Mouse (Mus musculus) neural tube, embryonic 13.5 days (tissue): Measurements from ENCODE around the gene Dlx4. TPM values are rescaled to one million over a fixed set of nuclear protein-coding genes. Genes with fewer than 3 reads are reported as not detected.

Experiments used
- ATAC-seq: fragments of 200-750 bp; cut with Nextera tagmentation; 2 replicates; pipeline ENCODE4 v1.8.0; 2017; ENCODE audit warnings: low read depth, mild to moderate bottlenecking, moderate TSS enrichment, moderate library complexity
- H3K27ac ChIP-seq: fragments of 300-500 bp; sonication (generic); replicated peaks from 2 replicates; pipeline ENCODE4 v1.5.1; 2015; ENCODE audit warnings: moderate library complexity, mild to moderate bottlenecking, inconsistent platforms
- H3K27me3 ChIP-seq: fragments of 300-500 bp; sonication (generic); 2 replicates; pipeline ENCODE4 v1.6.1; 2015; ENCODE audit warnings: mild to moderate bottlenecking, inconsistent platforms
- H3K36me3 ChIP-seq: fragments of 300-500 bp; sonication (generic); 2 replicates; pipeline ENCODE4 v1.6.1; 2015; ENCODE audit warnings: mild to moderate bottlenecking, inconsistent platforms
- H3K4me1 ChIP-seq: fragments of 300-500 bp; sonication (generic); replicated peaks from 2 replicates; pipeline ENCODE4 v1.6.1; 2015; ENCODE audit warnings: inconsistent platforms
- H3K4me2 ChIP-seq: fragments of 300-500 bp; sonication (generic); 2 replicates; pipeline ENCODE4 v1.6.1; 2015; ENCODE audit warnings: inconsistent platforms, mild to moderate bottlenecking, moderate library complexity
- H3K4me3 ChIP-seq: fragments of 300-500 bp; sonication (generic); 2 replicates; pipeline ENCODE4 v1.5.1; 2015; ENCODE audit warnings: mild to moderate bottlenecking, inconsistent platforms
- H3K9ac ChIP-seq: fragments of 300-500 bp; sonication (generic); 2 replicates; pipeline ENCODE4 v1.6.1; 2015; ENCODE audit warnings: moderate library complexity, mild to moderate bottlenecking, inconsistent platforms
- H3K9me3 ChIP-seq: fragments of 300-500 bp; sonication (generic); 2 replicates; pipeline ENCODE4 v1.6.1; 2016; ENCODE audit warnings: inconsistent platforms
- WGBS: fragments of 180-500 bp; shearing (Covaris S2); methylation state at CpG from one replicate; pipeline ENCODE4 v1.1.7; 2015; 5-methylcytosine and 5-hydroxymethylcytosine counted together
- polyA plus RNA-seq: library from polyadenylated mRNA; unstranded; fragments of >200 nt; fragmentation: Nextera tagmentation; extraction: Ambion mirVana; gene quantifications from 2 replicates; pipeline ENCODE4 v1.2.1, GENCODE M21; 2015

Gene Dlx4
- polyA plus RNA-seq, 1 experiment from 2014 or later: not detected

GRCm38 (mm10) chr11:95118505-95118904 is 27.6 kb downstream of the Dlx4 start:
- no peak for ATAC-seq
- no peak overlapping the region for H3K4me2 ChIP-seq
- 4% methylated on average over 8 of the region's 8 CpGs for whole genome bisulfite sequencing
- no peak overlapping the region for H3K27ac ChIP-seq
- H3K9me3 ChIP-seq: no peaks in the 10 kb centered on the region
- peaks cover 28% of the 10 kb centered on the region for H3K4me1 ChIP-seq
- H3K36me3 ChIP-seq: no peaks in the 10 kb centered on the region
- no peak overlapping the region for H3K9ac ChIP-seq
- no peak overlapping the region for H3K4me3 ChIP-seq
- H3K27me3 ChIP-seq: peaks cover 64% of the 10 kb centered on the region

- no peaks in the 10 kb centered on the region for H3K9me3 ChIP-seq
- peak; percentile 64; the same call in 1 of the 2 replicates for ATAC-seq
- H3K4me1 ChIP-seq: peaks cover 28% of the 10 kb centered on the region
- H3K27me3 ChIP-seq: peaks cover 49% of the 10 kb centered on the region
- H3K4me2 ChIP-seq: no peak overlapping the region
- no peaks in the 10 kb centered on the region for H3K36me3 ChIP-seq
- H3K4me3 ChIP-seq: no peak overlapping the region
- H3K27ac ChIP-seq: no peak overlapping the region
- 1% methylated on average over 6 of the region's 6 CpGs for WGBS
- H3K9ac ChIP-seq: no peak overlapping the region
These were observed 29.0 kb downstream of the Dlx4 start for GRCm38 (mm10) chr11:95117030-95117429.

GRCm38 (mm10) chr11:95110081-95110480 is 36.0 kb downstream of the Dlx4 start:
- Histone ChIP-seq H3K27ac (no peak overlapping the region), H3K4me2 (no peak overlapping the region), H3K9ac (no peak overlapping the region), H3K4me1 (peaks cover 8% of the 10 kb centered on the region), H3K36me3 (no peaks in the 10 kb centered on the region), H3K4me3 (no peak overlapping the region), H3K27me3 (peaks cover 9% of the 10 kb centered on the region; the same call in 1 of the 2 replicates), H3K9me3 (no peaks in the 10 kb centered on the region)
- ATAC-seq: no peak
- WGBS: 85% methylated on average over 7 of the region's 7 CpGs

GRCm38 (mm10) chr11:95109000-95109399 is 37.1 kb downstream of the Dlx4 start:
- Histone ChIP-seq H3K4me2 (no peak overlapping the region), H3K27ac (no peak overlapping the region), H3K27me3 (peaks cover 15% of the 10 kb centered on the region; the same call in 1 of the 2 replicates), H3K4me3 (no peak overlapping the region), H3K9me3 (no peaks in the 10 kb centered on the region), H3K9ac (no peak overlapping the region), H3K36me3 (no peaks in the 10 kb centered on the region), H3K4me1 (peaks cover 9% of the 10 kb centered on the region)
- WGBS: 88% methylated on average over 2 of the region's 2 CpGs
- no peak for ATAC-seq

GRCm38 (mm10) chr11:95106440-95107236 is 39.4 kb downstream of the Dlx4 start:
- Histone ChIP-seq H3K4me2 (peak overlapping the region; percentile 27; the same call in 1 of the 2 replicates), H3K9ac (no peak overlapping the region), H3K27ac (no peak overlapping the region), H3K9me3 (no peaks in the 10 kb centered on the region), H3K36me3 (no peaks in the 10 kb centered on the region), H3K4me1 (peaks cover 9% of the 10 kb centered on the region), H3K4me3 (no peak overlapping the region), H3K27me3 (peaks cover 15% of the 10 kb centered on the region; the same call in 1 of the 2 replicates)
- WGBS: 33% methylated on average over 23 of the region's 23 CpGs
- ATAC-seq: no peak; the same call in 1 of the 2 replicates

- Histone ChIP-seq H3K27ac (no peak overlapping the region), H3K4me1 (peaks cover 9% of the 10 kb centered on the region), H3K4me2 (peak overlapping the region; percentile 44), H3K4me3 (no peak overlapping the region), H3K27me3 (peaks cover 15% of the 10 kb centered on the region; the same call in 1 of the 2 replicates), H3K9me3 (no peaks in the 10 kb centered on the region), H3K36me3 (no peaks in the 10 kb centered on the region), H3K9ac (peak overlapping the region; percentile 26; the same call in 1 of the 2 replicates)
- 4% methylated on average over 25 of the region's 25 CpGs for WGBS
- no peak for ATAC-seq
These were observed 40.7 kb downstream of the Dlx4 start for GRCm38 (mm10) chr11:95105274-95105874.

GRCm38 (mm10) chr11:95104266-95104665 is 41.8 kb downstream of the Dlx4 start:
- no peak overlapping the region for H3K4me3 ChIP-seq
- peaks cover 20% of the 10 kb centered on the region; the same call in 1 of the 2 replicates for H3K27me3 ChIP-seq
- H3K9ac ChIP-seq: no peak overlapping the region
- no peak for ATAC-seq
- H3K36me3 ChIP-seq: no peaks in the 10 kb centered on the region
- H3K4me1 ChIP-seq: peaks cover 9% of the 10 kb centered on the region
- no peak overlapping the region for H3K4me2 ChIP-seq
- WGBS: 76% methylated on average over 6 of the region's 6 CpGs
- no peak overlapping the region for H3K27ac ChIP-seq
- H3K9me3 ChIP-seq: no peaks in the 10 kb centered on the region

- peaks cover 9% of the 10 kb centered on the region for H3K4me1 ChIP-seq
- WGBS: 94% methylated on average over 19 of the region's 19 CpGs
- no peaks in the 10 kb centered on the region for H3K9me3 ChIP-seq
- H3K4me3 ChIP-seq: no peak overlapping the region
- ATAC-seq: no peak
- H3K36me3 ChIP-seq: no peaks in the 10 kb centered on the region
- peaks cover 20% of the 10 kb centered on the region; the same call in 1 of the 2 replicates for H3K27me3 ChIP-seq
- H3K9ac ChIP-seq: no peak overlapping the region
- no peak overlapping the region for H3K4me2 ChIP-seq
- H3K27ac ChIP-seq: no peak overlapping the region
These were observed 43.7 kb downstream of the Dlx4 start for GRCm38 (mm10) chr11:95102161-95102904.

GRCm38 (mm10) chr11:95101071-95101788 is 44.8 kb downstream of the Dlx4 start:
- no peak overlapping the region for H3K4me3 ChIP-seq
- H3K9ac ChIP-seq: no peak overlapping the region
- no peak for ATAC-seq
- no peak overlapping the region for H3K27ac ChIP-seq
- H3K27me3 ChIP-seq: peaks cover 19% of the 10 kb centered on the region; the same call in 1 of the 2 replicates
- H3K36me3 ChIP-seq: no peaks in the 10 kb centered on the region
- no peaks in the 10 kb centered on the region for H3K9me3 ChIP-seq
- no peak overlapping the region for H3K4me2 ChIP-seq
- 29% methylated on average over 16 of the region's 16 CpGs for WGBS
- peaks cover 18% of the 10 kb centered on the region for H3K4me1 ChIP-seq

- no peak overlapping the region for H3K4me2 ChIP-seq
- H3K4me1 ChIP-seq: peaks cover 13% of the 10 kb centered on the region
- no peak overlapping the region for H3K4me3 ChIP-seq
- no peak overlapping the region for H3K27ac ChIP-seq
- no peak overlapping the region for H3K9ac ChIP-seq
- H3K36me3 ChIP-seq: no peaks in the 10 kb centered on the region
- WGBS: 37% methylated on average over 3 of the region's 3 CpGs
- no peak for ATAC-seq
- no peaks in the 10 kb centered on the region for H3K9me3 ChIP-seq
- H3K27me3 ChIP-seq: peaks cover 10% of the 10 kb centered on the region; the same call in 1 of the 2 replicates
These were observed 45.7 kb downstream of the Dlx4 start for GRCm38 (mm10) chr11:95100393-95100792.

- ATAC-seq: no peak
- Histone ChIP-seq H3K4me3 (no peak overlapping the region), H3K27ac (no peak overlapping the region), H3K4me2 (no peak overlapping the region), H3K36me3 (no peaks in the 10 kb centered on the region), H3K9ac (no peak overlapping the region), H3K9me3 (no peaks in the 10 kb centered on the region), H3K4me1 (peaks cover 9% of the 10 kb centered on the region), H3K27me3 (peaks cover 5% of the 10 kb centered on the region; the same call in 1 of the 2 replicates)
- 72% methylated on average over 5 of the region's 5 CpGs for WGBS
These were observed 47.5 kb downstream of the Dlx4 start for GRCm38 (mm10) chr11:95098346-95099095.
